Mouse (Mus musculus) midbrain, embryonic 13.5 days (tissue): ENCODE results near the gene Gjb2. TPM values are rescaled to one million over a fixed set of nuclear protein-coding genes. Genes with fewer than 3 reads are reported as not detected.

ENCODE experiments used
- ATAC-seq: fragments of 200-750 bp; cut with Nextera tagmentation; 2 replicates; pipeline ENCODE4 v1.8.0; 2017; ENCODE audit warnings: mild to moderate bottlenecking, moderate TSS enrichment, moderate library complexity
- H3K27ac ChIP-seq: fragments of 300-500 bp; sonication (generic); 2 replicates; pipeline ENCODE4 v1.5.1; 2015; ENCODE audit warnings: inconsistent platforms, mild to moderate bottlenecking, moderate library complexity
- H3K27me3 ChIP-seq: fragments of 300-500 bp; sonication (generic); 2 replicates; pipeline ENCODE4 v1.6.1; 2015; ENCODE audit warnings: mild to moderate bottlenecking, inconsistent platforms
- H3K36me3 ChIP-seq: fragments of 300-500 bp; sonication (generic); 2 replicates; pipeline ENCODE4 v1.6.1; 2015; ENCODE audit warnings: mild to moderate bottlenecking, inconsistent platforms
- H3K4me1 ChIP-seq: fragments of 300-500 bp; sonication (generic); replicated peaks from 2 replicates; pipeline ENCODE4 v1.6.1; 2015; ENCODE audit warnings: inconsistent platforms
- H3K4me2 ChIP-seq: fragments of 300-500 bp; sonication (generic); replicated peaks from 2 replicates; pipeline ENCODE4 v1.6.1; 2015; ENCODE audit warnings: moderate library complexity, mild to moderate bottlenecking, inconsistent platforms
- H3K4me3 ChIP-seq: fragments of 300-500 bp; sonication (generic); replicated peaks from 2 replicates; pipeline ENCODE4 v1.5.1; 2015; ENCODE audit warnings: mild to moderate bottlenecking, inconsistent platforms
- H3K9ac ChIP-seq: fragments of 300-500 bp; sonication (generic); replicated peaks from 2 replicates; pipeline ENCODE4 v1.6.1; 2015; ENCODE audit warnings: mild to moderate bottlenecking, inconsistent platforms
- H3K9me3 ChIP-seq: fragments of 300-500 bp; sonication (generic); 2 replicates; pipeline ENCODE4 v1.6.1; 2016; ENCODE audit warnings: mild to moderate bottlenecking, inconsistent platforms
- WGBS: fragments of 180-500 bp; shearing (Covaris S2); methylation state at CpG from one replicate; pipeline ENCODE4 v1.1.7; 2015; 5-methylcytosine and 5-hydroxymethylcytosine counted together
- polyA plus RNA-seq: library from polyadenylated mRNA; unstranded; fragments of >200 nt; fragmentation: Nextera tagmentation; extraction: Ambion mirVana; gene quantifications from 2 replicates; pipeline ENCODE4 v1.2.1, GENCODE M21; 2015

The Gjb2 gene
- polyA plus RNA-seq: 10.0 and 11.4 TPM in 2 replicates

GRCm38 (mm10) chr14:57104106-57105023 is at the start of gene Gjb2:
TSS of gene Gjb2 (minus strand) at chr14:57104702.
- H3K27ac ChIP-seq: no peak within 1 kb of the TSS
- no peaks in the 10 kb centered on the region for H3K9me3 ChIP-seq
- peak within 1 kb of the TSS; percentile 100 for H3K4me2 ChIP-seq
- peak within 1 kb of the TSS; percentile 62 for H3K4me3 ChIP-seq
- WGBS: under 1% methylated on average over 95 of the region's 101 CpGs
- no peaks in the 10 kb centered on the region for H3K36me3 ChIP-seq
- peaks cover 20% of the 10 kb centered on the region for H3K4me1 ChIP-seq
- H3K9ac ChIP-seq: peak within 1 kb of the TSS; percentile 60
- peak; percentile 86 for ATAC-seq
- H3K27me3 ChIP-seq: peaks cover 72% of the 10 kb centered on the region

- no peak for ATAC-seq
- Histone ChIP-seq H3K4me1 (no peaks in the 10 kb centered on the region), H3K36me3 (no peaks in the 10 kb centered on the region), H3K9ac (no peak overlapping the region), H3K27me3 (no peaks in the 10 kb centered on the region), H3K9me3 (no peaks in the 10 kb centered on the region), H3K4me2 (no peak overlapping the region), H3K4me3 (no peak overlapping the region), H3K27ac (no peak overlapping the region)
- 72% methylated on average over 4 of the region's 4 CpGs for WGBS
These were observed 41.2 kb upstream of the Gjb2 start for GRCm38 (mm10) chr14:57145741-57146140.

DNA sequence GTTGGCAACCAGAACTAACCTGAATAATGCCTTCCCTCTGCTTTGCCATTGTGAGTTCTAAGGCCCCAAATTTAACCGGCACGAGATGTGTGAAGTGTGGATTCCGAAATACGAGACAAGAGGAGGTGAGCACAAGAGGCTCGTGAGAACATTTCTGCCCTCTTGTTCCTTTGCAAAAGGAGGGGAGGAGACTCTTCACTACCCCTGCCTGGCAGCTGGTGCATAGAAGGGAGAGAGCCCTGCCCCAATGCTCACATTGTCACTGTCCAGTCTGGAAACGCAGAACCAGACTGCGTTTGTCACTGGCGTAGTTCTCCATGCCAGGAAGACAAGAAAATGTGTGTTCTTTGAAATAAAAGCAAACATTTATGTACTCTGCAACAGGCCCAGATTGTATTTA is 30.8 kb upstream of the Gjb2 start:
- no peak for ATAC-seq
- no peak overlapping the region for H3K4me3 ChIP-seq
- H3K27ac ChIP-seq: no peak overlapping the region
- peaks cover 13% of the 10 kb centered on the region for H3K4me1 ChIP-seq
- peaks cover 42% of the 10 kb centered on the region for H3K27me3 ChIP-seq
- no peak overlapping the region for H3K9ac ChIP-seq
- no peak overlapping the region for H3K4me2 ChIP-seq
- H3K9me3 ChIP-seq: no peaks in the 10 kb centered on the region
- 40% methylated on average over 8 of the region's 8 CpGs for WGBS
- H3K36me3 ChIP-seq: no peaks in the 10 kb centered on the region

- Histone ChIP-seq H3K27ac (no peak within 1 kb of the TSS), H3K4me3 (peak within 1 kb of the TSS; percentile 43), H3K9me3 (no peaks in the 10 kb centered on the region), H3K36me3 (no peaks in the 10 kb centered on the region), H3K4me2 (peak within 1 kb of the TSS; percentile 75), H3K4me1 (peaks cover 13% of the 10 kb centered on the region), H3K27me3 (peaks cover 42% of the 10 kb centered on the region), H3K9ac (0 out of 2 replicates have a peak within 1 kb of the TSS, but pooled peaks have one; percentile 42)
- WGBS: 1% methylated on average over 33 of the region's 33 CpGs
- ATAC-seq: peak; percentile 71
These were observed 28.7 kb upstream of the Gjb2 start, which contains the start of gene Gjb6 for GRCm38 (mm10) chr14:57133161-57133661. TSS of gene Gjb6 (minus strand) at chr14:57133611.

GRCm38 (mm10) chr14:57127383-57127782 is 22.9 kb upstream of the Gjb2 start:
- Histone ChIP-seq H3K27ac (no peak overlapping the region), H3K9me3 (no peaks in the 10 kb centered on the region), H3K4me3 (no peak overlapping the region), H3K36me3 (no peaks in the 10 kb centered on the region), H3K4me2 (no peak overlapping the region), H3K4me1 (peaks cover under 1% of the 10 kb centered on the region; the same call in 1 of the 2 replicates), H3K9ac (no peak overlapping the region), H3K27me3 (peaks cover 12% of the 10 kb centered on the region)
- WGBS: 73% methylated on average over 4 of the region's 4 CpGs
- ATAC-seq: no peak

DNA sequence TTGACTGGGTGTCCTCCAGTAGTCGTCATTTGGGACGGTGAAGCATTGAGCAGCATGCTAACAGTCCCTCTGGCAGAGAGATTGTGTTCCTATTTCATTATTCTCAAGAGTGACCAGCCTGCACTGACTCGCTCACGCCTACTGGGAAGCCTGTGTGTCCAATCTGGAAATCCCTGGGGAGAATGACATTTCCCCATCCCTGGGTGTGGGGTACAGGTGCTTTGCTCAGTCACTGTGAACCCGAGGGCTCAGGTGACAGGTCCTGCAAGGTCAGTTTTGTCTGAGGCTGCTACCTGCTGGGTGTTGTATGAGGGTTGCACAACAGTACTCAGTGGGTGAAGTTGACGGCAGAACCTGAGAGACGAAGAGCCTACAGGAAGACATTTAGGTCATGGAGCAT is 17.8 kb upstream of the Gjb2 start:
- WGBS: 85% methylated on average over 7 of the region's 7 CpGs
- no peaks in the 10 kb centered on the region for H3K27me3 ChIP-seq
- H3K9me3 ChIP-seq: no peaks in the 10 kb centered on the region
- no peaks in the 10 kb centered on the region for H3K4me1 ChIP-seq
- no peak overlapping the region for H3K27ac ChIP-seq
- no peaks in the 10 kb centered on the region for H3K36me3 ChIP-seq
- no peak overlapping the region for H3K4me3 ChIP-seq
- no peak overlapping the region for H3K4me2 ChIP-seq
- no peak for ATAC-seq
- H3K9ac ChIP-seq: no peak overlapping the region

GRCm38 (mm10) chr14:57115823-57116544 is 11.5 kb upstream of the Gjb2 start, which contains the start of gene Gm4491:
TSS of gene Gm4491 (minus strand) at chr14:57115883.
- Histone ChIP-seq H3K4me1 (peaks cover 12% of the 10 kb centered on the region), H3K27ac (no peak within 1 kb of the TSS), H3K27me3 (no peaks in the 10 kb centered on the region), H3K9me3 (no peaks in the 10 kb centered on the region), H3K36me3 (no peaks in the 10 kb centered on the region), H3K4me2 (peak within 1 kb of the TSS; percentile 37), H3K9ac (no peak within 1 kb of the TSS), H3K4me3 (no peak within 1 kb of the TSS)
- peak; percentile 94 for ATAC-seq
- 9% methylated on average over 13 of the region's 13 CpGs for WGBS

DNA sequence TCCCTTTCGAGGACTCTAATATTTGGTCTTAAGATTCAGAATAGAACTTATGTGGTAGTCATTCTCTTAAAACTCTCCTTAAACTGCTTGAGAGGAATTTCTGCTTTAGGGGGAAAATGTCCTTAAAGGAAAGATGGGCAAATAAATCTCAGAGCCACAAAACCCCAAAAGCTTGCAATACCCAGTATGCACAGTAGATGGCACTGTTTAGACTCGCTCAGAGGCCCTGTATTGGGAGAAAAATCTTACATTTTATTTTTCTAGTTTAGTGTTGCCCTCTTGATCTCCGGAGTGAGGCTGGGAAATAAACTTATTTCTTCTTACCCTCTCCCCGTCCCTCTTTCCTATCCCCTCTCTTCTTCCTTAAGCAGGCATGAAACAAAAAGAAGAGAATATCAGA is 4.7 kb upstream of the Gjb2 start:
- Histone ChIP-seq H3K36me3 (no peaks in the 10 kb centered on the region), H3K27me3 (peaks cover 39% of the 10 kb centered on the region), H3K27ac (no peak overlapping the region), H3K9ac (no peak overlapping the region), H3K4me1 (peaks cover 11% of the 10 kb centered on the region), H3K4me3 (no peak overlapping the region), H3K4me2 (no peak overlapping the region), H3K9me3 (no peaks in the 10 kb centered on the region)
- WGBS: 5% methylated on average over 4 of the region's 4 CpGs
- ATAC-seq: no peak

DNA sequence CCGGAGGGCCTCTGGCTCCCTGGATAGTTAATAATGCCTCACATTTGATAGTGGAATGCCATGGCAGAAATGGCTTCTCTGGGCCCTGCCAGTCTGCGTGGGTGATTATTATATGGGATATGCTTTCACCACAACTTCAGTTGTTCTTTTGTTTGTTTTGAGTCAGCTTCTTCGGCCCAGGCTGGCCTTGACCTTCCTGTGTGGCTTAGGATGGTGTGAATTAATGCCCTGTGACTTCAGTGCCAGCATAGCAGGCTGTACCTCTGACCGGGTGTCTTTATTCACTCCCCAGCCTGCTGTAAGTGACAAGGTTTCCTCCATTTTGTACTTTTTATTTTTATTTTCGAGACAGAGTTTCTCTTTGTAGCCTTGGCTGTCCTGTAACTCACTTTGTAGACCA is 3.4 kb upstream of the Gjb2 start:
- no peak for ATAC-seq
- no peak overlapping the region for H3K4me2 ChIP-seq
- H3K4me1 ChIP-seq: peaks cover 18% of the 10 kb centered on the region
- H3K36me3 ChIP-seq: no peaks in the 10 kb centered on the region
- H3K9ac ChIP-seq: no peak overlapping the region
- H3K9me3 ChIP-seq: no peaks in the 10 kb centered on the region
- WGBS: 70% methylated on average over 5 of the region's 5 CpGs
- no peak overlapping the region for H3K27ac ChIP-seq
- no peak overlapping the region for H3K4me3 ChIP-seq
- H3K27me3 ChIP-seq: peaks cover 52% of the 10 kb centered on the region

DNA sequence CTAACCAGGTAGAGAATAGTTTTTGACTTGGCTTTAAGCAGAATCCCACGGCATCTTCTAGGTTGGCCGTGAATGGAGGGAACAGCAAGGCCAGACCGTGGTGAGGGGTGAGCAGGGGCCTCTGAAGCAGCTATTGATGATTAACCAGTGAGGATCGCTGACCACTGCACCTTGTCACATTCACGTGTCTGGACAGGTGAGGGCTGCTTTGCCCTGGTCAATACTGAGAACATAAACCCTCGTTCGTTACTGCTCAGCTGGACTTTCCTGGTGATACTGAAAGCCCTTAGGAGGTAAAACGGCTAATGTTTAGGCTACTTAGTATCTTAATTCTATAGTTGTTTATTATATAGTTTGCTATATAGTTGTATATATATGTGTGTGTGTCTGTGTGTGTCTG is 2.6 kb upstream of the Gjb2 start:
- WGBS: 83% methylated on average over 8 of the region's 8 CpGs
- peaks cover 18% of the 10 kb centered on the region for H3K4me1 ChIP-seq
- H3K4me2 ChIP-seq: no peak overlapping the region
- no peaks in the 10 kb centered on the region for H3K36me3 ChIP-seq
- no peaks in the 10 kb centered on the region for H3K9me3 ChIP-seq
- ATAC-seq: no peak
- H3K27me3 ChIP-seq: peaks cover 60% of the 10 kb centered on the region
- H3K4me3 ChIP-seq: no peak overlapping the region
- H3K27ac ChIP-seq: no peak overlapping the region
- no peak overlapping the region for H3K9ac ChIP-seq

- Histone ChIP-seq H3K4me2 (no peak overlapping the region), H3K4me1 (peaks cover 18% of the 10 kb centered on the region), H3K4me3 (no peak overlapping the region), H3K9ac (no peak overlapping the region), H3K27ac (no peak overlapping the region), H3K9me3 (no peaks in the 10 kb centered on the region), H3K36me3 (no peaks in the 10 kb centered on the region), H3K27me3 (peaks cover 67% of the 10 kb centered on the region)
- no peak for ATAC-seq
- 48% methylated on average over 11 of the region's 11 CpGs for WGBS
These were observed 1.2 kb upstream of the Gjb2 start for GRCm38 (mm10) chr14:57105721-57106120.

GRCm38 (mm10) chr14:57105111-57105510 is 609 bp upstream of the Gjb2 start:
- 12% methylated on average over 14 of the region's 14 CpGs for WGBS
- peak overlapping the region; percentile 100 for H3K4me2 ChIP-seq

More at GRCm38 (mm10) chr14:57105111-57105510, 609 bp upstream of the Gjb2 start:
- H3K4me1 ChIP-seq: peaks cover 18% of the 10 kb centered on the region
- H3K4me3 ChIP-seq: peak overlapping the region; percentile 62
- ATAC-seq: no peak
- no peaks in the 10 kb centered on the region for H3K36me3 ChIP-seq
- no peaks in the 10 kb centered on the region for H3K9me3 ChIP-seq
- peaks cover 72% of the 10 kb centered on the region for H3K27me3 ChIP-seq
- H3K27ac ChIP-seq: no peak overlapping the region
- H3K9ac ChIP-seq: no peak overlapping the region; the same call in 1 of the 2 replicates
